Mouse (Mus musculus) lung, embryonic 16.5 days (tissue): ENCODE results near the gene Ciao2b. TPM values are rescaled to one million over a fixed set of nuclear protein-coding genes. Genes with fewer than 3 reads are reported as not detected.

Experiments
- ATAC-seq: fragments of 200-750 bp; cut with Nextera tagmentation; 2 replicates; pipeline ENCODE4 v1.8.0; 2017; ENCODE audit warnings: low read depth, mild to moderate bottlenecking, moderate library complexity
- H3K27ac ChIP-seq: fragments of 300-500 bp; sonication (generic); 2 replicates; pipeline ENCODE4 v1.5.1; 2014; ENCODE audit warnings: mild to moderate bottlenecking, control low read depth, low read length
- H3K27me3 ChIP-seq: fragments of 300-500 bp; sonication (generic); 2 replicates; pipeline ENCODE4 v1.6.1; 2014; ENCODE audit warnings: low read depth, low read length, mixed read lengths; ENCODE audit not compliant: control insufficient read depth, insufficient read depth
- H3K36me3 ChIP-seq: fragments of 300-500 bp; sonication (generic); 2 replicates; pipeline ENCODE4 v1.6.1; 2014; ENCODE audit warnings: low read length; ENCODE audit not compliant: control insufficient read depth, insufficient read depth
- H3K4me1 ChIP-seq: fragments of 300-500 bp; sonication (generic); replicated peaks from 2 replicates; pipeline ENCODE4 v1.6.1; 2014; ENCODE audit warnings: low read length, mixed read lengths; ENCODE audit not compliant: control insufficient read depth, insufficient read depth
- H3K4me2 ChIP-seq: fragments of 300-500 bp; sonication (generic); 2 replicates; pipeline ENCODE4 v1.6.1; 2014; ENCODE audit warnings: low read depth, low read length, control low read depth
- H3K4me3 ChIP-seq: fragments of 300-500 bp; sonication (generic); 2 replicates; pipeline ENCODE4 v1.5.1; 2014; ENCODE audit warnings: mild to moderate bottlenecking, low read length, control low read depth
- H3K9ac ChIP-seq: fragments of 300-500 bp; sonication (generic); 2 replicates; pipeline ENCODE4 v1.6.1; 2014; ENCODE audit warnings: low read length, control low read depth
- H3K9me3 ChIP-seq: fragments of 300-500 bp; sonication (generic); 2 replicates; pipeline ENCODE4 v1.6.1; 2016; ENCODE audit warnings: low read length; ENCODE audit not compliant: control insufficient read depth
- WGBS: fragments of 180-500 bp; shearing (Covaris S2); extraction: QIAGEN DNeasy Blood & Tissue Kit; methylation state at CpG from one replicate; pipeline ENCODE4 v1.1.7; 2014; 5-methylcytosine and 5-hydroxymethylcytosine counted together
- polyA plus RNA-seq: library from polyadenylated mRNA; unstranded; fragments of >200 nt; fragmentation: Nextera tagmentation; extraction: Ambion mirVana; gene quantifications from 2 replicates; pipeline ENCODE4 v1.2.1, GENCODE M21; 2015

The Ciao2b gene
- polyA plus RNA-seq, 1 experiment from 2014 or later, result 109 TPM

DNA sequence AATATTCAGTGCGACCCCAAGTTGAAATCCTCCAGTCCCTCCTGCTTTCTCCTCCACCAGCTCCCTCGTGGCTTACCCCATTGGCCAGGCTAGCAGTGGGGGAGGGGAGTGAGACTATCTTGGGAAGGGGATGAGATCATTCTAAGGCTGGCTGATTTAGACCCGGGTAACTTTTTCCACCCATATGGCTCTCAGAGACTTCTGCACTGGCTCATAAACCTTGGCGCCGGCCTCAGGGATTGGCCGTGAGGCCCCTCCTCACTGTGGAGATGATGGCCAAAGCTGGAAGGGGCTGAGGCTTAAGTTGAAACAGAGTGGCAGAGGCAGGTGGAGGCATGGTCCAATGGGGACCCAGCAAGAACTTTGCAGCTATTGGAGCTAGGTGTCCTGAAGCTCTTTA lies 35.4 kb downstream of the Ciao2b start:
- Histone ChIP-seq H3K9ac (no peak overlapping the region; the same call in 1 of the 2 replicates), H3K4me1 (peaks cover 13% of the 10 kb centered on the region), H3K9me3 (no peaks in the 10 kb centered on the region), H3K27ac (no peak overlapping the region), H3K27me3 (no peaks in the 10 kb centered on the region), H3K4me2 (no peak overlapping the region), H3K36me3 (no peaks in the 10 kb centered on the region), H3K4me3 (no peak overlapping the region)
- 40% methylated on average over 6 of the region's 6 CpGs for WGBS
- no peak; the same call in 1 of the 2 replicates for ATAC-seq

DNA sequence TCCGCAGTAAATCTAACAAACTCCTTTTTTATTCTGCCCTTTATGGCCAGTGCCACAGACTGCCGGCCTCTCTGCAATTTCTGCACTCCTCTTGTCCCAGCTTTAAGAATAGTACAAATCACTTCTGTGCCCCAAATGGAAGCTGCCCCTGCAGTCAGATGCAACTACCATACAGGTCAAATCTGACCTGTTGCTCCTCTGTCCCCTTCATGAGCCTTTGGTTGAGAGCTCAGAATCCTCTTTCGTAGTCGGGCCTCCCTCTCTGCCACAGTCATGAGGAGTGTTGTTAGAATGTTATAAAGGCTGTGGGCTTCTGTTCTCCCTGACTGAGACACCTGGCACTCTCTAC lies 38.5 kb downstream of the Ciao2b start:
- no peak for ATAC-seq
- peaks cover 7% of the 10 kb centered on the region for H3K4me1 ChIP-seq
- H3K27ac ChIP-seq, result no peak overlapping the region
- no peaks in the 10 kb centered on the region for H3K27me3 ChIP-seq
- no peaks in the 10 kb centered on the region for H3K36me3 ChIP-seq
- H3K9ac ChIP-seq, result 0 out of 2 replicates have a peak overlapping the region, but pooled peaks have one; percentile 6
- no peak overlapping the region for H3K4me2 ChIP-seq
- H3K9me3 ChIP-seq, result no peaks in the 10 kb centered on the region
- WGBS, result 64% methylated on average over 4 of the region's 4 CpGs
- no peak overlapping the region for H3K4me3 ChIP-seq

- H3K9me3 ChIP-seq, result no peaks in the 10 kb centered on the region
- 18% methylated on average over 21 of the region's 21 CpGs for WGBS
- H3K27ac ChIP-seq, result no peak overlapping the region
- ATAC-seq, result peak; percentile 94
- peaks cover 7% of the 10 kb centered on the region for H3K4me1 ChIP-seq
- peak overlapping the region; percentile 34 for H3K4me3 ChIP-seq
- H3K9ac ChIP-seq, result peak overlapping the region; percentile 38
- peak overlapping the region; percentile 53 for H3K4me2 ChIP-seq
- H3K27me3 ChIP-seq, result no peaks in the 10 kb centered on the region
- H3K36me3 ChIP-seq, result no peaks in the 10 kb centered on the region
Observed at GRCm38 (mm10) chr8:104602468-104603244, 39.1 kb downstream of the Ciao2b start.

DNA sequence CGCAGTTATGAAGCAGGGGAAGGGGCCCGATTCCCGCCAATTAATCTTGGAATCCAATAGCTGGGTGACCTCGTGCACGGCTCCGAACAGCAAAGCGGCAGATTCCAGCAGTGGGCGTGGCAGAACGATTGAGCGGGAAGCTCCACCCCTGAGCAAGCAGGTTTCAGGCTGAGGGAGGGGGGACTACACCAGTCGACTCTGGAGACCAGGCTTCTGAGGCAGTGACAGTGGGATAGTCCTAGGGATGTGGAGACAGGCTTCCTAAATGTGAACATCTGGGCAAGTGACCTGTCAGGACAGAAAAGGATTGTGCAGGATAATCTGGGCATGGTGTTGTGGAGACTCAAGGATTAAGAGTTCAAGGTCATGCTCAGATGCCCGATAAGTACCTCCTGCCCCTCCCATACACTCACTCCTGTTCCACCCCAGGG lies 39.8 kb downstream of the Ciao2b start:
- no peaks in the 10 kb centered on the region for H3K9me3 ChIP-seq
- peak overlapping the region; percentile 53 for H3K4me2 ChIP-seq
- ATAC-seq, result peak; percentile 45; the same call in 1 of the 2 replicates
- H3K9ac ChIP-seq, result peak overlapping the region; percentile 38
- peaks cover 7% of the 10 kb centered on the region for H3K4me1 ChIP-seq
- peak overlapping the region; percentile 34 for H3K4me3 ChIP-seq
- no peaks in the 10 kb centered on the region for H3K36me3 ChIP-seq
- no peak overlapping the region for H3K27ac ChIP-seq
- 1% methylated on average over 12 of the region's 12 CpGs for WGBS
- H3K27me3 ChIP-seq, result no peaks in the 10 kb centered on the region

DNA sequence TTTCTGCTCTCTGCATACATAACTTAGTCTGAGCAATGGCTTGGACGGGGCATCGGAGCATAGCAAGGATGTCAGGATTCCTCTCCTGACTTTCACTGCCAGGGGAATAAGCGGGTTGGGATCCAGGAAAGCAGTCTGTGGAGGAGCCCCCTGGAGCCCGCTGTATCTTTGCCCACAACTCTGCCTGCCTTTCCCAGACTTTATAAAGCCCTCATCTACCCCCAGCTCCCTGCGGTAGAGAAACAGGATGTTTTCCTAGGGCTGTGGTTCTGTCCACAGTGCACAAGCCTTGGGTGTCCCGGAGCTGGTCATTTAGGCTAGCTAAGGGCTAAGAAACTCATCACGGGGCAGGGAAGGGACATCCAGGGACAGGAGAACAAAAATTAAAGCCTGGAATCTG lies 40.4 kb downstream of the Ciao2b start:
- no peak for ATAC-seq
- Histone ChIP-seq H3K4me2 (peak overlapping the region; percentile 53), H3K9ac (no peak overlapping the region; the same call in 1 of the 2 replicates), H3K27me3 (no peaks in the 10 kb centered on the region), H3K36me3 (no peaks in the 10 kb centered on the region), H3K27ac (no peak overlapping the region), H3K9me3 (no peaks in the 10 kb centered on the region), H3K4me1 (peaks cover 7% of the 10 kb centered on the region), H3K4me3 (peak overlapping the region; percentile 34; the same call in 1 of the 2 replicates)
- WGBS, result 28% methylated on average over 7 of the region's 7 CpGs

GRCm38 (mm10) chr8:104598496-104598895 lies 43.3 kb downstream of the Ciao2b start:
- 29% methylated on average over 6 of the region's 6 CpGs for WGBS
- ATAC-seq, result no peak
- H3K27me3 ChIP-seq, result no peaks in the 10 kb centered on the region
- H3K9ac ChIP-seq, result no peak overlapping the region
- no peak overlapping the region for H3K4me2 ChIP-seq
- H3K36me3 ChIP-seq, result peaks cover 8% of the 10 kb centered on the region
- no peak overlapping the region for H3K27ac ChIP-seq
- no peaks in the 10 kb centered on the region for H3K9me3 ChIP-seq
- peaks cover 10% of the 10 kb centered on the region for H3K4me1 ChIP-seq
- H3K4me3 ChIP-seq, result no peak overlapping the region

- Histone ChIP-seq H3K27ac (no peak overlapping the region), H3K4me2 (no peak overlapping the region), H3K4me3 (no peak overlapping the region), H3K27me3 (no peaks in the 10 kb centered on the region), H3K9me3 (no peaks in the 10 kb centered on the region), H3K4me1 (peaks cover 10% of the 10 kb centered on the region), H3K9ac (no peak overlapping the region), H3K36me3 (peaks cover 8% of the 10 kb centered on the region)
- no peak for ATAC-seq
- WGBS, result 61% methylated on average over 6 of the region's 6 CpGs
Observed at GRCm38 (mm10) chr8:104597656-104598055, 44.1 kb downstream of the Ciao2b start.

- Histone ChIP-seq H3K27me3 (no peaks in the 10 kb centered on the region), H3K4me2 (no peak overlapping the region), H3K9me3 (no peaks in the 10 kb centered on the region), H3K36me3 (peaks cover 8% of the 10 kb centered on the region), H3K27ac (no peak overlapping the region), H3K4me3 (no peak overlapping the region), H3K9ac (no peak overlapping the region), H3K4me1 (peaks cover 8% of the 10 kb centered on the region)
- no peak for ATAC-seq
- WGBS, result 76% methylated on average over 21 of the region's 21 CpGs
Observed at GRCm38 (mm10) chr8:104595773-104596536, 45.8 kb downstream of the Ciao2b start.

DNA sequence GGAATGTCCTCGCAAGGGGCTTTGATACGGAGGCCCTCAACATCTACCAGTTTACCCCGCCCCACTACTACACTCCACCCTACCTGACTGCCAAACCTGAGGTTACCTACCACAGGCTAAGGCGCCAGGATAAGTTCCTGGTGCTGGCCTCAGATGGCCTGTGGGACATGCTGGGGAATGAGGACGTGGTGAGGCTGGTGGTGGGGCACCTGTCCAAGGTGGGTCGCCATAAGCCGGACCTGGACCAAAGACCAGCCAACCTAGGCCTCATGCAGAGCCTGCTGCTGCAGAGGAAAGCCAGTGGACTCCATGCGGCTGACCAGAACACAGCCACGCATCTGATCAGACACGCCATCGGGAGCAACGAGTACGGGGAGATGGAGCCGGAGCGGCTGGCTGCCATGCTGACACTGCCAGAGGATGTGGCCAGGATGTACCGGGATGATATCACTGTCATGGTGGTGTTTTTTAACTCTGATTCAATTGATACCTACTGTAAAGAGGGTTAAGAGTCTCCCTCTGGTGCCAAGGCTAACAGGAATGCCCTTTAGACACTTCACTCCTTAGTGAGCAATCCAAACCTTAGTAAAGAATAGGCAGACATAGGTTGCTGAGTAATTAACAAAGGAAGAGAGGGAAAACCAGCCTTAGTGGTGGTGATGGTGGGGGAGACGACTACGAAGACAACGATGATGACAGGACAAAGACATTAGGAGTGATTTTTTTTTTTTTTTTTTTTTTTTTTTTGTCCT lies 47.0 kb downstream of the Ciao2b start:
- H3K4me2 ChIP-seq, result no peak overlapping the region
- H3K9ac ChIP-seq, result no peak overlapping the region
- peaks cover 8% of the 10 kb centered on the region for H3K4me1 ChIP-seq
- no peak overlapping the region for H3K27ac ChIP-seq
- peaks cover 8% of the 10 kb centered on the region for H3K36me3 ChIP-seq
- H3K27me3 ChIP-seq, result no peaks in the 10 kb centered on the region
- H3K4me3 ChIP-seq, result no peak overlapping the region
- no peak for ATAC-seq
- H3K9me3 ChIP-seq, result no peaks in the 10 kb centered on the region
- 92% methylated on average over 19 of the region's 19 CpGs for whole genome bisulfite sequencing
